Mouse (Mus musculus): ENCODE results near the gene Ptpn7. TPM values are rescaled to one million over a fixed set of nuclear protein-coding genes. Genes with fewer than 3 reads are reported as not detected.
"Not testable (repeated sequence)": the region's sequence is repeated elsewhere in the genome, so short reads cannot be mapped to it uniquely, and the experiment has no call there.

The Ptpn7 gene
- polyA plus RNA-seq, 1 experiment from 2014 or later: 0.24 TPM

DNA sequence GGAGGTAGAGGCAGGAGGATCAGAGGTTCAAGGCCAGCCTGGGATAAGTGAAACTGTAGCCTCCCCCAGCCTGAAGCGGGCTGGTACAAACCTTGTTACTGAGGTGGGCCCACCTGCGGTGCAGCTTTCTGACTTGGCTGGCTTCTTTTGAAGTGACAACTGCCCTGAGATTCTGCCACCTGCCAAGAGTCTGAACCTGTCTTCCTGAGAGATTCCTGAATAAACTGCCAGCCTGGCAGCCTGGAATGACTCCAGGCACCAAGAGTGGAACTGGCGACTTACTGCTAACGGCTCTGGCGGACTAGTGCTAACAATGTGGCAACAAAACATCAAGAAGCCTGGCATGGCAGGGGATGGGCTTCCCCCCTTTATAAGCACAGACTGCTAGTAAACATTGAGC is 61.8 kb downstream of the Ptpn7 start:
- not testable (repeated sequence) for H3K9ac ChIP-seq (ENCODE audit: low read depth, low read length); H3K27ac ChIP-seq (ENCODE audit: low read depth, low read length); ATAC-seq; H3K36me3 ChIP-seq (ENCODE audit: control insufficient read depth, insufficient read depth, low read length); H3K4me1 ChIP-seq (ENCODE audit: control insufficient read depth, insufficient read depth, low read depth, low read length); H3K4me3 ChIP-seq (ENCODE audit: low read length); H3K9me3 ChIP-seq (ENCODE audit: control insufficient read depth, low read length); H3K27me3 ChIP-seq (replicated peaks; ENCODE audit: control insufficient read depth, insufficient read depth, low read length); H3K4me2 ChIP-seq (ENCODE audit: low read length)
- 58% methylated on average over 5 of the region's 5 CpGs for WGBS

Other genes with a start within 250 kb of the Ptpn7 start
- 12.8 and 13.4 TPM in 2 replicates for gene Ppp1r12b, start 176.8 kb upstream of the Ptpn7 start, polyA plus RNA-seq (2015; fragmentation: Nextera tagmentation; extraction: Ambion mirVana)
- gene Ube2t, start 170.1 kb upstream of the Ptpn7 start, polyA plus RNA-seq (2015; fragmentation: Nextera tagmentation; extraction: Ambion mirVana): 12.3 and 13.2 TPM in 2 replicates
- gene Lgr6, start 27.4 kb upstream of the Ptpn7 start, polyA plus RNA-seq (2015; fragmentation: Nextera tagmentation; extraction: Ambion mirVana): 1.4 and 1.7 TPM in 2 replicates
- gene Arl8a, start 14.1 kb downstream of the Ptpn7 start, polyA plus RNA-seq (2015; fragmentation: Nextera tagmentation; extraction: Ambion mirVana): 329 and 392 TPM in 2 replicates
- 2.7 and 6.1 TPM in 2 replicates for gene Gpr37l1, start 35.0 kb downstream of the Ptpn7 start, polyA plus RNA-seq (2015; fragmentation: Nextera tagmentation; extraction: Ambion mirVana)
- gene Elf3, start 125.9 kb downstream of the Ptpn7 start, polyA plus RNA-seq (2015; fragmentation: Nextera tagmentation; extraction: Ambion mirVana): 0.28 and 0.29 TPM in 2 replicates
- 94.1 and 105 TPM in 2 replicates for gene Rnpep, start 151.4 kb downstream of the Ptpn7 start, polyA plus RNA-seq (2015; fragmentation: Nextera tagmentation; extraction: Ambion mirVana)
- 166 and 193 TPM in 2 replicates for gene Timm17a, start 181.1 kb downstream of the Ptpn7 start, polyA plus RNA-seq (2015; fragmentation: Nextera tagmentation; extraction: Ambion mirVana)
- gene Lmod1, start 192.1 kb downstream of the Ptpn7 start, polyA plus RNA-seq (2015; fragmentation: Nextera tagmentation; extraction: Ambion mirVana): 0.28 and 0.46 TPM in 2 replicates
- 130 and 135 TPM in 2 replicates for gene Shisa4, start 242.5 kb downstream of the Ptpn7 start, polyA plus RNA-seq (2015; fragmentation: Nextera tagmentation; extraction: Ambion mirVana)